Mouse (Mus musculus) hindbrain, embryonic 12.5 days (tissue): ENCODE measurements around the gene Myo1g. TPM values are rescaled to one million over a fixed set of nuclear protein-coding genes. Genes with fewer than 3 reads are reported as not detected.

Source experiments
- ATAC-seq: fragments of 200-750 bp; cut with Nextera tagmentation; 2 replicates; pipeline ENCODE4 v1.8.0; 2017; ENCODE audit warnings: moderate TSS enrichment; ENCODE audit not compliant: low FRiP score
- H3K27ac ChIP-seq: fragments of 300-500 bp; sonication (generic); 2 replicates; pipeline ENCODE4 v1.5.1; 2016; ENCODE audit warnings: mild to moderate bottlenecking
- H3K27me3 ChIP-seq: fragments of 300-500 bp; sonication (generic); 2 replicates; pipeline ENCODE4 v1.6.1; 2016; ENCODE audit warnings: mild to moderate bottlenecking
- H3K36me3 ChIP-seq: fragments of 300-500 bp; sonication (generic); 2 replicates; pipeline ENCODE4 v1.6.1; 2016; ENCODE audit warnings: mild to moderate bottlenecking
- H3K4me1 ChIP-seq: fragments of 300-500 bp; sonication (generic); 2 replicates; pipeline ENCODE4 v1.6.1; 2016
- H3K4me2 ChIP-seq: fragments of 300-500 bp; sonication (generic); replicated peaks from 2 replicates; pipeline ENCODE4 v1.6.1; 2016; ENCODE audit warnings: mild to moderate bottlenecking
- H3K4me3 ChIP-seq: fragments of 300-500 bp; sonication (generic); 2 replicates; pipeline ENCODE4 v1.5.1; 2016; ENCODE audit warnings: mild to moderate bottlenecking
- H3K9ac ChIP-seq: fragments of 300-500 bp; sonication (generic); 2 replicates; pipeline ENCODE4 v1.6.1; 2016; ENCODE audit warnings: mild to moderate bottlenecking, moderate library complexity
- H3K9me3 ChIP-seq: fragments of 300-500 bp; sonication (generic); replicated peaks from 2 replicates; pipeline ENCODE4 v1.6.1; 2016; ENCODE audit warnings: mild to moderate bottlenecking
- WGBS: fragments of 180-500 bp; shearing (Covaris S2); methylation state at CpG from one replicate; pipeline ENCODE4 v1.1.7; 2016; 5-methylcytosine and 5-hydroxymethylcytosine counted together
- microRNA-seq: library from miRNA; unstranded; fragments of <30 nt; microRNA quantifications from one replicate; pipeline ENCODE4, GENCODE M21; 2017
- polyA plus RNA-seq: library from polyadenylated mRNA; unstranded; fragments of >200 nt; fragmentation: Nextera tagmentation; extraction: Ambion mirVana; gene quantifications from 2 replicates; pipeline ENCODE4 v1.2.1, GENCODE M21; 2016

Gene Myo1g
- polyA plus RNA-seq, 1 experiment from 2014 or later = 0.50 TPM

- H3K27ac ChIP-seq = no peak overlapping the region
- peaks cover 5% of the 10 kb centered on the region for H3K4me1 ChIP-seq
- no peak overlapping the region for H3K4me3 ChIP-seq
- no peaks in the 10 kb centered on the region for H3K9me3 ChIP-seq
- ATAC-seq = peak; percentile 68; the same call in 1 of the 2 replicates
- H3K4me2 ChIP-seq = no peak overlapping the region
- 27% methylated on average over 4 of the region's 4 CpGs for WGBS
- H3K9ac ChIP-seq = no peak overlapping the region
- no peaks in the 10 kb centered on the region for H3K27me3 ChIP-seq
- H3K36me3 ChIP-seq = peaks cover 19% of the 10 kb centered on the region
These were observed 55.6 kb downstream of the Myo1g start for GRCm38 (mm10) chr11:6465122-6465521.

GRCm38 (mm10) chr11:6463159-6463837 is 57.5 kb downstream of the Myo1g start:
- no peaks in the 10 kb centered on the region for H3K4me1 ChIP-seq
- no peak overlapping the region for H3K4me3 ChIP-seq
- H3K9me3 ChIP-seq = 0 out of 2 replicates have a peak, but pooled peaks cover 2% of the 10 kb centered on the region
- no peaks in the 10 kb centered on the region for H3K27me3 ChIP-seq
- no peak overlapping the region for H3K4me2 ChIP-seq
- ATAC-seq = no peak
- H3K27ac ChIP-seq = no peak overlapping the region
- WGBS = 91% methylated on average over 6 of the region's 6 CpGs
- peaks cover 19% of the 10 kb centered on the region for H3K36me3 ChIP-seq
- H3K9ac ChIP-seq = no peak overlapping the region

Small RNAs within 50 kb of the gene (microRNA-seq; reads per million reads assigned to microRNA genes)
- gene Gm22123 = not detected

Other genes with a start within 250 kb of the Myo1g start
- 140 and 144 TPM in 2 replicates for gene Tmed4, start 246.1 kb downstream of the Myo1g start, polyA plus RNA-seq
- gene Ogdh, start 229.3 kb downstream of the Myo1g start, polyA plus RNA-seq = 100 and 101 TPM in 2 replicates
- gene Zmiz2, start 131.9 kb downstream of the Myo1g start, polyA plus RNA-seq = 21.5 and 22.4 TPM in 2 replicates
- 4,150 and 4,164 TPM in 2 replicates for gene Ppia, start 105.5 kb downstream of the Myo1g start, polyA plus RNA-seq
- gene H2afv, start 76.5 kb downstream of the Myo1g start, polyA plus RNA-seq = 520 and 591 TPM in 2 replicates
- gene Purb, start 45.0 kb downstream of the Myo1g start, polyA plus RNA-seq = 17.2 and 18.3 TPM in 2 replicates
- gene Ccm2, start 25.9 kb upstream of the Myo1g start, polyA plus RNA-seq = 89.5 and 95.8 TPM in 2 replicates
- 85.6 and 86.3 TPM in 2 replicates for gene Nacad, start 85.1 kb upstream of the Myo1g start, polyA plus RNA-seq
- 36.5 and 37.3 TPM in 2 replicates for gene Tbrg4, start 105.1 kb upstream of the Myo1g start, polyA plus RNA-seq
- not detected in 2 replicates for gene Wap, start 117.7 kb upstream of the Myo1g start, polyA plus RNA-seq
- gene Ramp3, start 137.6 kb upstream of the Myo1g start, polyA plus RNA-seq = 5.7 and 9.6 TPM in 2 replicates